Mouse (Mus musculus): Measurements from ENCODE around the gene Asah2.

DNA sequence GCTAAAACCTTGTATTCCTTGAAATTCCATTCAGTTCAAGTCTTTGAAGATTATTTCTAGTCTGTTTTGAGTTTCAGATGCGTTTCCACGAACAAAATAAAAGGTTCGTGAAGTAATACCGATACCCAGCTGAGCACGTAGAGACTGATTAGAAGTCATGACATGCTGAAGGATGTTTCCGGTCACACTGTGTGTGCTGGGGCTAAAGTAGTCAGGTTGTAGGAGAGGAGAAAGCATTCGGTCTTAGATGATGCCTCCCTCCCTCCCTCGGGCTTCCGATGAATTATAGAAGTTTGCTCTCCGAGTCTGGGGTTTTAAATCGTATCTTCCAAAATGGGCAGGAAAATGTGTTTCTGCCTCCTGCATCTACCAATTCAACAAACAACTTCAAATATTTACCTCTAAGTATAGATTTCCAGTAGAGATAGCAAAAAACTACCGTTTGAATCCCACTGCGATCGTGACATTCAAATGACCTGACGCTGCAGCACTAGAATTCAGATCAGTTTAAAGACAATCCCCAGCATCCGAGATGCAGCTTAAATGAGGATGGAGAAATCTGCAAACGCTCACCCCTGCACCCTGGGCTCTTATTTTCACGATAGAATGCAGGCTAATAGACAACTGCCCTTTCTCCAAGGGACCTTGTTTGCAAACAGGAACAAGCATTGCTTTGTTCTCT, 5.6 kb downstream of the Asah2 start:
- no peak for TF ChIP-seq POLR2A (IDR thresholded peaks at IDR 0.05; ENCODE audit: low read depth, low read length)
- no peak for TF ChIP-seq CTCF (conservative IDR thresholded peaks at IDR 0.05 in 1 of 2, IDR thresholded peaks at IDR 0.05 in 1 of 2; ENCODE audit: low read depth in 2 of 2, low read length in 2 of 2)
- TF ChIP-seq RCOR1 (conservative IDR thresholded peaks at IDR 0.05; ENCODE audit: low read depth, low read length): no peak
- TF ChIP-seq KAT2A (IDR thresholded peaks at IDR 0.05; ENCODE audit: insufficient replicate concordance, low read length): no peak
- TF ChIP-seq MYC (IDR thresholded peaks at IDR 0.05; ENCODE audit: low read depth, low read length): no peak

Data from CH12.LX (cell line).